ENCODE assay signal across 8 mouse cellular contexts in genomic region chr2:180709023-180709922, GRCm38 (mm10). TPM values are rescaled to one million over a fixed set of nuclear protein-coding genes. Genes with fewer than 3 reads are reported as not detected.
DNase-seq lines count a peak whose midpoint lies in the region; ATAC-seq lines count a peak whose summit lies in the region.

No protein-coding gene starts in this region.

- no peak for DNase-seq in kidney, postnatal 4 days
- DNase-seq in ZHBTc4 (ENCODE audit: low read depth, low spot score) = peak; percentile 96
- DNase-seq in midbrain, embryonic 11.5 days (ENCODE audit: low spot score, missing footprints) = no peak
- DNase-seq in gastrocnemius, postnatal 25 days = no peak
- DNase-seq in layer of hippocampus, postnatal 36 days = no peak
- no peak for DNase-seq in kidney, postnatal 14 days

- H3K27me3 ChIP-seq in kidney, embryonic 14.5 days (ENCODE audit: control insufficient read depth, insufficient read depth, low read length) = no peaks in the 10 kb centered on the region
- no peaks in the 10 kb centered on the region for H3K27me3 ChIP-seq in hindbrain, embryonic 12.5 days
- H3K27me3 ChIP-seq in midbrain, embryonic 11.5 days (ENCODE audit: control insufficient read depth, insufficient read depth, low read length) = no peaks in the 10 kb centered on the region

- peaks cover 16% of the 10 kb centered on the region for H3K36me3 ChIP-seq in kidney, embryonic 14.5 days (ENCODE audit: control insufficient read depth, insufficient read depth, low read length)
- H3K36me3 ChIP-seq in hindbrain, embryonic 12.5 days = peaks cover 12% of the 10 kb centered on the region
- H3K36me3 ChIP-seq in midbrain, embryonic 11.5 days (ENCODE audit: control insufficient read depth, insufficient read depth, low read length) = peaks cover 2% of the 10 kb centered on the region; the same call in 1 of the 2 replicates

- H3K4me2 ChIP-seq in kidney, embryonic 14.5 days (replicated peaks; ENCODE audit: low read depth, low read length) = peak overlapping the region; percentile 89
- peak overlapping the region; percentile 89 for H3K4me2 ChIP-seq in hindbrain, embryonic 12.5 days (replicated peaks)
- peak overlapping the region; percentile 86 for H3K4me2 ChIP-seq in midbrain, embryonic 11.5 days

- H3K4me1 ChIP-seq in kidney, embryonic 14.5 days (ENCODE audit: control insufficient read depth, insufficient read depth, low read length) = peaks cover 15% of the 10 kb centered on the region
- H3K4me1 ChIP-seq in hindbrain, embryonic 12.5 days = peaks cover 20% of the 10 kb centered on the region
- peaks cover 20% of the 10 kb centered on the region for H3K4me1 ChIP-seq in midbrain, embryonic 11.5 days (ENCODE audit: control insufficient read depth, insufficient read depth, low read length)

- peak overlapping the region; percentile 99 for H3K4me3 ChIP-seq in kidney, embryonic 14.5 days (ENCODE audit: low read length)
- peak overlapping the region; percentile 91 for H3K4me3 ChIP-seq in hindbrain, embryonic 12.5 days
- peak overlapping the region; percentile 100 for H3K4me3 ChIP-seq in midbrain, embryonic 11.5 days (ENCODE audit: low read depth, low read length)

- H3K9me3 ChIP-seq in kidney, embryonic 14.5 days (ENCODE audit: control insufficient read depth, low read length) = no peaks in the 10 kb centered on the region
- H3K9me3 ChIP-seq in hindbrain, embryonic 12.5 days (replicated peaks) = no peaks in the 10 kb centered on the region
- no peaks in the 10 kb centered on the region for H3K9me3 ChIP-seq in midbrain, embryonic 11.5 days (ENCODE audit: control insufficient read depth, low read length)

- WGBS in kidney, embryonic 14.5 days = under 1% methylated on average over 39 of the region's 39 CpGs
- under 1% methylated on average over 39 of the region's 39 CpGs for WGBS in hindbrain, embryonic 12.5 days
- WGBS in midbrain, embryonic 11.5 days = under 1% methylated on average over 39 of the region's 39 CpGs

- ATAC-seq in kidney, embryonic 14.5 days (ENCODE audit: low FRiP score, low TSS enrichment) = peak; percentile 32
- peak; percentile 80 for ATAC-seq in hindbrain, embryonic 12.5 days (ENCODE audit: low FRiP score)
- ATAC-seq in midbrain, embryonic 11.5 days (ENCODE audit: low FRiP score) = peak; percentile 41

- H3K9ac ChIP-seq in kidney, embryonic 14.5 days (ENCODE audit: low read depth, low read length) = peak overlapping the region; percentile 99
- peak overlapping the region; percentile 84 for H3K9ac ChIP-seq in hindbrain, embryonic 12.5 days
- peak overlapping the region; percentile 97 for H3K9ac ChIP-seq in midbrain, embryonic 11.5 days (ENCODE audit: low read length)

- peak overlapping the region; percentile 87 for H3K27ac ChIP-seq in kidney, embryonic 14.5 days (ENCODE audit: low read depth, low read length)
- peak overlapping the region; percentile 90 for H3K27ac ChIP-seq in hindbrain, embryonic 12.5 days
- peak overlapping the region; percentile 57 for H3K27ac ChIP-seq in midbrain, embryonic 11.5 days (ENCODE audit: low read depth, low read length)

RNA-seq across cellular contexts. Expression of gene Dido1, which starts 0.5 kb away (rescaled TPM):
- polyA plus RNA-seq in kidney, embryonic 14.5 days (2014; fragmentation: Nextera tagmentation; extraction: Ambion mirVana) = 25.6 and 39.5 TPM in 2 replicates
- 37.2 and 42.1 TPM in 2 replicates for polyA plus RNA-seq in hindbrain, embryonic 12.5 days (2016; fragmentation: Nextera tagmentation; extraction: Ambion mirVana)
- 28.8 and 30.5 TPM in 2 replicates for polyA plus RNA-seq in midbrain, embryonic 11.5 days (2014; fragmentation: Nextera tagmentation; extraction: Ambion mirVana)
- total RNA-seq in gastrocnemius, postnatal 25 days (2021) = 10 to 100 TPM; 14.6 to 16.2 TPM
- 10 to 100 TPM; 52.2 to 61.1 TPM for total RNA-seq in layer of hippocampus, postnatal 36 days (2021)

RNA-seq across cellular contexts. Expression of gene Gid8, which starts 0.6 kb away (rescaled TPM):
- 54.3 and 62.9 TPM in 2 replicates for polyA plus RNA-seq in kidney, embryonic 14.5 days (2014; fragmentation: Nextera tagmentation; extraction: Ambion mirVana)
- 54.8 and 57.3 TPM in 2 replicates for polyA plus RNA-seq in hindbrain, embryonic 12.5 days (2016; fragmentation: Nextera tagmentation; extraction: Ambion mirVana)
- polyA plus RNA-seq in midbrain, embryonic 11.5 days (2014; fragmentation: Nextera tagmentation; extraction: Ambion mirVana) = 63.3 and 63.4 TPM in 2 replicates
- total RNA-seq in gastrocnemius, postnatal 25 days (2021) = 10 to 100 TPM; 31.8 to 34.4 TPM
- 10 to 100 TPM; 63.3 to 63.4 TPM for total RNA-seq in layer of hippocampus, postnatal 36 days (2021)

RNA-seq across cellular contexts. Expression of gene Slc17a9, which starts 15.8 kb away (rescaled TPM):
- polyA plus RNA-seq in kidney, embryonic 14.5 days (2014; fragmentation: Nextera tagmentation; extraction: Ambion mirVana) = 0.20 and 0.47 TPM in 2 replicates
- 0.53 and 0.80 TPM in 2 replicates for polyA plus RNA-seq in hindbrain, embryonic 12.5 days (2016; fragmentation: Nextera tagmentation; extraction: Ambion mirVana)
- polyA plus RNA-seq in midbrain, embryonic 11.5 days (2014; fragmentation: Nextera tagmentation; extraction: Ambion mirVana) = 0.19 TPM in 1 of 2 replicates, not detected in the other
- total RNA-seq in gastrocnemius, postnatal 25 days (2021) = under 1 TPM; 0.20 to 0.48 TPM
- under 1 TPM in 1 of 2 experiments, not detected in 1; 0.51 TPM for total RNA-seq in layer of hippocampus, postnatal 36 days (2021)
